Mouse (Mus musculus): Measurements from ENCODE around the gene Fbxw7.

GRCm38 (mm10) chr3:84906528-84906927 lies 91.5 kb downstream of the Fbxw7 start:
- TF ChIP-seq EP300 (IDR thresholded peaks at IDR 0.05; ENCODE audit: insufficient read depth, low read depth, low read length) = no peak
- TF ChIP-seq CTCF (IDR thresholded peaks at IDR 0.05; ENCODE audit: low read depth, low read length) = no peak
- TF ChIP-seq POLR2A (IDR thresholded peaks at IDR 0.05; ENCODE audit: insufficient read depth, low read length) = no peak
